Mouse (Mus musculus): ENCODE results near the gene Iqschfp. TPM values are rescaled to one million over a fixed set of nuclear protein-coding genes. Genes with fewer than 3 reads are reported as not detected.
A peak's percentile ranks its signal among the peaks of the same experiment; 100 is the strongest.

Iqschfp gene
- polyA plus RNA-seq, 1 experiment from 2014 or later: 0.10 TPM

DNA sequence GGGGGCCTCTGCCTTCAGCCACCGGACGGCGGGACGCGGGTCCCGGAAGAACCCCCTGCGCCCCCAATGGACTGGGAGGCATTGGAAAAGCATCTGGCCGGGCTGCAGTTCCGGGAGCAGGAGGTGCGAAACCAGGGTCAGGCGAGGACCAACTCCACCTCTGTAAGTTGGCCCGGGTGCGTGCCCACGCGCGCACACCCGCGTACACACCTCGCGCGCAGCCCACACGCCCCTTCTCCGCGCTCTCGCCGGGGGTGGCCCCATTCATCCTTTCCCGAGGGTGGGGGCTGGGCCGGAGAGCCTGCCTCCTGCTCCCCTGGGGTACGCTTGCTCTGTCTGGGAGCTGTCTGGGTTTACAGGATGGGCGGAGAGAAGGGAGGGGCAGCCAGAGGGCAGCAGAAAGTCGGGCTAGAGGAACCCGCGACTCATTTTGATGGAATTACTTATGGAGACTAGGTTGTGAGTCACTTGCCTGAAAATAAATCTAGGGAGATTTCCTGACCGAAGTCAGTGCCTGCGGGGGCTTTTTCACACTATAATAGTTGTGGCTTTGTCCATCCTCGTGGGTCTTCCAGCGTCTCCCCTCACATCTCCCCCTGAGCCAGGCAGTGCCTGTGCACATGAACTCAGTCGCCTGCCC, 603.2 kb downstream of the Iqschfp start:
- ATAC-seq (ENCODE audit: insufficient read depth, low FRiP score): peak; percentile 17; the same call in 1 of the 2 replicates
- Histone ChIP-seq H3K9ac (ENCODE audit: low read length) (peak overlapping the region; percentile 88), H3K36me3 (ENCODE audit: control insufficient read depth, insufficient read depth, low read length) (no peaks in the 10 kb centered on the region), H3K4me3 (replicated peaks; ENCODE audit: low read length) (peak overlapping the region; percentile 79), H3K27me3 (ENCODE audit: control insufficient read depth, insufficient read depth, low read length) (no peaks in the 10 kb centered on the region), H3K4me2 (ENCODE audit: low read depth, low read length) (peak overlapping the region; percentile 93), H3K4me1 (ENCODE audit: control insufficient read depth, insufficient read depth, low read length) (peaks cover 11% of the 10 kb centered on the region; the same call in 1 of the 2 replicates), H3K9me3 (replicated peaks; ENCODE audit: control insufficient read depth, low read length) (no peaks in the 10 kb centered on the region), H3K27ac (ENCODE audit: low read length) (peak overlapping the region; percentile 95)
- under 1% methylated on average over 37 of the region's 38 CpGs for WGBS

DNA sequence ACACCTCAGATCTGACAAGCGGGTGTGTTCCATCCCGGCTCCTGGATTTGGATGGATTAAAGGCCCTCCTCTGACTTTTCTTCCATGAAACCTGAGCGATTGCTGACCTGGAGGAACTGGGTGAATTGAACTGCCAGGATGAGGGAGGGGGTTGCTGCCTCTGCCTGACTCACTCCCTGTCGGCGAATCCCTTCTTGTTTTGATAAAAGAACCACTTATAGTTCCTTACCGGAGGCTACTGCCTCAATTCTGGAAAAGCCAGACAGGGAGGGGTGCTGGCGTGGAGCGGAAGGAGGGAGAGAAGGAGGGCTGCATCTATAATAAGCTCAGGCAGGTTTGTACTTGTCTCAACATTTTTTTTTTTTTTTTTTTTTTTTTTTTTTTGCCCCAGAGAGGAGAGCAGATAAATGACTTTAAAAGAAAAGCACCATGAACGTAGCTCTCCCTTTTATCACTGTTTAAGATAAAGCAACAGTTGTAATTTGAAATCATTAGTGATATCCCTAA, 603.8 kb downstream of the Iqschfp start:
- whole genome bisulfite sequencing: 8% methylated on average over 9 of the region's 9 CpGs
- ATAC-seq (ENCODE audit: insufficient read depth, low FRiP score): no peak
- no peaks in the 10 kb centered on the region for H3K27me3 ChIP-seq (ENCODE audit: control insufficient read depth, insufficient read depth, low read length)
- H3K36me3 ChIP-seq (ENCODE audit: control insufficient read depth, insufficient read depth, low read length): no peaks in the 10 kb centered on the region
- H3K9me3 ChIP-seq (replicated peaks; ENCODE audit: control insufficient read depth, low read length): no peaks in the 10 kb centered on the region
- H3K9ac ChIP-seq (ENCODE audit: low read length): peak overlapping the region; percentile 88
- peak overlapping the region; percentile 79 for H3K4me3 ChIP-seq (replicated peaks; ENCODE audit: low read length)
- peak overlapping the region; percentile 95 for H3K27ac ChIP-seq (ENCODE audit: low read length)
- H3K4me1 ChIP-seq (ENCODE audit: control insufficient read depth, insufficient read depth, low read length): peaks cover 11% of the 10 kb centered on the region; the same call in 1 of the 2 replicates
- peak overlapping the region; percentile 93 for H3K4me2 ChIP-seq (ENCODE audit: low read depth, low read length)

DNA sequence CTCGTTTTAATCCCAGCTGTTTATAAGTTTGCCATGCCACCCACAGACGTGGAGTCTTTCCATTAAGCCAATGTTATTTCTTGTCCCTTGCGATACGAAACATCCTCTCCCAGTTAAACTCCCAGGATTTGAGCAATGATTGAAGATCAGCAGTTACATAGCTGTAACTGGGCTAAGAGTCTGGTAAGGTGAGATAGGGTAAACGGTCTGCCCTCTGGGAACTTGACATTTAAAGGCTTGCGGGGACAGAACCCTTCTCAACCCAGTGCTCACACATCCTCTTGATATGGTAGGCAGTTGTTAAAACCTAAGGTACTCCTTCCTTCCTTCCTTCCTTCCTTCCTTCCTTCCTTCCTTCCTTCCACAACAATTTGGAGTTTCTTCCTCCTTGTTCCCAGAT, 604.5 kb downstream of the Iqschfp start:
- no peak for ATAC-seq (ENCODE audit: insufficient read depth, low FRiP score)
- H3K9me3 ChIP-seq (replicated peaks; ENCODE audit: control insufficient read depth, low read length): no peaks in the 10 kb centered on the region
- no peak overlapping the region for H3K27ac ChIP-seq (ENCODE audit: low read length)
- peak overlapping the region; percentile 93; the same call in 1 of the 2 replicates for H3K4me2 ChIP-seq (ENCODE audit: low read depth, low read length)
- H3K4me3 ChIP-seq (replicated peaks; ENCODE audit: low read length): peak overlapping the region; percentile 79; the same call in 1 of the 2 replicates
- H3K27me3 ChIP-seq (ENCODE audit: control insufficient read depth, insufficient read depth, low read length): no peaks in the 10 kb centered on the region
- peaks cover 11% of the 10 kb centered on the region; the same call in 1 of the 2 replicates for H3K4me1 ChIP-seq (ENCODE audit: control insufficient read depth, insufficient read depth, low read length)
- no peak overlapping the region for H3K9ac ChIP-seq (ENCODE audit: low read length)
- H3K36me3 ChIP-seq (ENCODE audit: control insufficient read depth, insufficient read depth, low read length): no peaks in the 10 kb centered on the region
- WGBS: 51% methylated on average over 6 of the region's 6 CpGs

DNA sequence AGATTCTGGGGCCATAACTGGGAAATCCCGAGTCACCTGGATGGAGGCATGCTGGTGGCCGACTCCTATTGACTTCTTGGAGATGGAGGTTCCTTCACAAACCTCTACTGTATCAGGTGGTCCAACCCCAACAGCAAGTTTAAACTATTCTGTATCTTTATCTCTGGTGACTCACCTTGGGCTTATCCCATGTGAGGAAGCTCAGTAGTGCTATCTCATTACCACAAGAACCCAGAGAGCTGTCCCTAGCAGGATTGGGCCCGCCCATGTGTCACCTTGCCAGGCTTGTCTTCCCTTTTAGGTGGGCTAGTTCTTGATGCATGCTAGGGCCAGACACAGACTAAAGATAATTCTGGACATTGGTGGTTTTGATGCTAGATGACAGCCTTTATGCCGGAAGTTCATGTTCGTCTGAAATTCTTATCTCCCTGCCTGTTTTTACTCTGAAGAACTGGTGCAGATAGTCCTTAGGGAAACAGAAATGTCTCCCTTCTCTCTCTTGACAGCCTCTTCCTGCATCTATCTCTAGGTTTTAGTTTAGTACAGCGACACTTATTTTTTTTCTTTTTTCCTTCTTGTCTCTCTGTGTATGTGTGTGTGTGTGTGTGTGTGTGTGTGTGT, 607.6 kb downstream of the Iqschfp start:
- Histone ChIP-seq H3K36me3 (ENCODE audit: control insufficient read depth, insufficient read depth, low read length) (no peaks in the 10 kb centered on the region), H3K9me3 (replicated peaks; ENCODE audit: control insufficient read depth, low read length) (no peaks in the 10 kb centered on the region), H3K4me3 (replicated peaks; ENCODE audit: low read length) (no peak overlapping the region), H3K4me1 (ENCODE audit: control insufficient read depth, insufficient read depth, low read length) (peaks cover 11% of the 10 kb centered on the region; the same call in 1 of the 2 replicates), H3K27me3 (ENCODE audit: control insufficient read depth, insufficient read depth, low read length) (no peaks in the 10 kb centered on the region), H3K27ac (ENCODE audit: low read length) (no peak overlapping the region), H3K4me2 (ENCODE audit: low read depth, low read length) (no peak overlapping the region), H3K9ac (ENCODE audit: low read length) (no peak overlapping the region)
- no peak for ATAC-seq (ENCODE audit: insufficient read depth, low FRiP score)
- WGBS: 78% methylated on average over 6 of the region's 6 CpGs

- Histone ChIP-seq H3K9ac (ENCODE audit: low read length) (no peak overlapping the region), H3K36me3 (ENCODE audit: control insufficient read depth, insufficient read depth, low read length) (no peaks in the 10 kb centered on the region), H3K9me3 (replicated peaks; ENCODE audit: control insufficient read depth, low read length) (no peaks in the 10 kb centered on the region), H3K4me3 (replicated peaks; ENCODE audit: low read length) (no peak overlapping the region), H3K4me2 (ENCODE audit: low read depth, low read length) (no peak overlapping the region), H3K27ac (ENCODE audit: low read length) (no peak overlapping the region), H3K4me1 (ENCODE audit: control insufficient read depth, insufficient read depth, low read length) (peaks cover 6% of the 10 kb centered on the region), H3K27me3 (ENCODE audit: control insufficient read depth, insufficient read depth, low read length) (no peaks in the 10 kb centered on the region)
- WGBS: 72% methylated on average over 3 of the region's 3 CpGs
- no peak for ATAC-seq (ENCODE audit: insufficient read depth, low FRiP score)
Observed at GRCm38 (mm10) chr3:68504838-68505237, 612.8 kb downstream of the Iqschfp start.

- WGBS: 34% methylated on average over 7 of the region's 7 CpGs
- Histone ChIP-seq H3K27me3 (ENCODE audit: control insufficient read depth, insufficient read depth, low read length) (no peaks in the 10 kb centered on the region), H3K4me1 (ENCODE audit: control insufficient read depth, insufficient read depth, low read length) (peaks cover 6% of the 10 kb centered on the region), H3K36me3 (ENCODE audit: control insufficient read depth, insufficient read depth, low read length) (no peaks in the 10 kb centered on the region), H3K27ac (ENCODE audit: low read length) (no peak overlapping the region), H3K9ac (ENCODE audit: low read length) (no peak overlapping the region), H3K4me3 (replicated peaks; ENCODE audit: low read length) (no peak overlapping the region), H3K9me3 (replicated peaks; ENCODE audit: control insufficient read depth, low read length) (no peaks in the 10 kb centered on the region), H3K4me2 (ENCODE audit: low read depth, low read length) (no peak overlapping the region)
- peak; percentile 30; the same call in 1 of the 2 replicates for ATAC-seq (ENCODE audit: insufficient read depth, low FRiP score)
Observed at GRCm38 (mm10) chr3:68506769-68507318, 614.8 kb downstream of the Iqschfp start.

- Histone ChIP-seq H3K9me3 (replicated peaks; ENCODE audit: control insufficient read depth, low read length) (no peaks in the 10 kb centered on the region), H3K9ac (ENCODE audit: low read length) (no peak overlapping the region), H3K4me3 (replicated peaks; ENCODE audit: low read length) (no peak overlapping the region), H3K36me3 (ENCODE audit: control insufficient read depth, insufficient read depth, low read length) (no peaks in the 10 kb centered on the region), H3K4me2 (ENCODE audit: low read depth, low read length) (no peak overlapping the region), H3K27ac (ENCODE audit: low read length) (peak overlapping the region; percentile 8; the same call in 1 of the 2 replicates), H3K27me3 (ENCODE audit: control insufficient read depth, insufficient read depth, low read length) (no peaks in the 10 kb centered on the region), H3K4me1 (ENCODE audit: control insufficient read depth, insufficient read depth, low read length) (peaks cover 12% of the 10 kb centered on the region)
- peak; percentile 81 for ATAC-seq (ENCODE audit: insufficient read depth, low FRiP score)
- 42% methylated on average over 6 of the region's 6 CpGs for WGBS
Observed at GRCm38 (mm10) chr3:68508629-68509028, 616.6 kb downstream of the Iqschfp start.

DNA sequence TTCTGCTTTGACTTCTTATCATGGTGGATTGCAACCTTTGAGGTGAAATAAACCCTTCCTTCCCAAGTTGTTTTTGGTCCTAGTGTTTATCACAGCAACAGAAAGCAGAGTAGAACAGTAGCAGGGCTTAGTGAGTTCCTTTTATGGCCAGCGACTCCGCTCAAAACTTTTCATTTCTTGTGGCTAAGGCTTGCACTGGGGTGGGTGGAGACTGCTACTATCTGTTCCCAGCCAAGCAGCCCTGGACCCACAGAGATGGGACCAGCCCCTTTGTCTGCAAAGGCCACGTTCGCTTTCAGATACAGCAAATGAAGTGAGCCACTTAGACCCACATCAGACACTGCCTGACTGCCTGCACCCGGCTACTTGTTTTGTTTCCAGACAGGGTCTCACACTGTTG, 618.8 kb downstream of the Iqschfp start:
- H3K36me3 ChIP-seq (ENCODE audit: control insufficient read depth, insufficient read depth, low read length): no peaks in the 10 kb centered on the region
- H3K9me3 ChIP-seq (replicated peaks; ENCODE audit: control insufficient read depth, low read length): no peaks in the 10 kb centered on the region
- peaks cover 12% of the 10 kb centered on the region for H3K4me1 ChIP-seq (ENCODE audit: control insufficient read depth, insufficient read depth, low read length)
- no peak for ATAC-seq (ENCODE audit: insufficient read depth, low FRiP score)
- H3K9ac ChIP-seq (ENCODE audit: low read length): no peak overlapping the region
- H3K4me3 ChIP-seq (replicated peaks; ENCODE audit: low read length): no peak overlapping the region
- 86% methylated on average over 5 of the region's 5 CpGs for WGBS
- no peaks in the 10 kb centered on the region for H3K27me3 ChIP-seq (ENCODE audit: control insufficient read depth, insufficient read depth, low read length)
- no peak overlapping the region for H3K4me2 ChIP-seq (ENCODE audit: low read depth, low read length)
- no peak overlapping the region for H3K27ac ChIP-seq (ENCODE audit: low read length)

- H3K27ac ChIP-seq (ENCODE audit: low read length): no peak overlapping the region
- no peak for ATAC-seq (ENCODE audit: insufficient read depth, low FRiP score)
- no peaks in the 10 kb centered on the region for H3K9me3 ChIP-seq (replicated peaks; ENCODE audit: control insufficient read depth, low read length)
- peaks cover 9% of the 10 kb centered on the region for H3K4me1 ChIP-seq (ENCODE audit: control insufficient read depth, insufficient read depth, low read length)
- H3K9ac ChIP-seq (ENCODE audit: low read length): no peak overlapping the region
- 80% methylated on average over 4 of the region's 4 CpGs for WGBS
- H3K4me2 ChIP-seq (ENCODE audit: low read depth, low read length): no peak overlapping the region
- H3K4me3 ChIP-seq (replicated peaks; ENCODE audit: low read length): no peak overlapping the region
- H3K27me3 ChIP-seq (ENCODE audit: control insufficient read depth, insufficient read depth, low read length): no peaks in the 10 kb centered on the region
- no peaks in the 10 kb centered on the region for H3K36me3 ChIP-seq (ENCODE audit: control insufficient read depth, insufficient read depth, low read length)
Observed at GRCm38 (mm10) chr3:68511744-68512143, 619.7 kb downstream of the Iqschfp start.
